Mouse (Mus musculus): ENCODE results near the gene Kcnq1.

GRCm38 (mm10) chr7:143067897-143068296 is 38.3 kb upstream of the Kcnq1 start:
- TF ChIP-seq CTCF (IDR thresholded peaks at IDR 0.05; ENCODE audit: insufficient read depth, low read length), result no peak
- TF ChIP-seq POLR2A (IDR thresholded peaks at IDR 0.05; ENCODE audit: borderline replicate concordance, extremely low read depth, low read depth, low read length), result no peak
